Mouse (Mus musculus) olfactory bulb, adult 2 months (tissue): ENCODE data around the gene Igf2bp3.

Source experiments
- CTCF ChIP-seq: fragments of 200-500 bp; IDR thresholded peaks from 2 replicates; pipeline ENCODE4 v1.5.1; 2012; ENCODE audit warnings: low read depth, mild to moderate bottlenecking, low read length, moderate library complexity; ENCODE audit not compliant: insufficient read depth
- POLR2A ChIP-seq: fragments of 200-500 bp; IDR thresholded peaks from 2 replicates; pipeline ENCODE4 v1.6.1; 2012; ENCODE audit warnings: mild to moderate bottlenecking, low read depth, low read length, moderate library complexity; ENCODE audit not compliant: insufficient read depth

DNA sequence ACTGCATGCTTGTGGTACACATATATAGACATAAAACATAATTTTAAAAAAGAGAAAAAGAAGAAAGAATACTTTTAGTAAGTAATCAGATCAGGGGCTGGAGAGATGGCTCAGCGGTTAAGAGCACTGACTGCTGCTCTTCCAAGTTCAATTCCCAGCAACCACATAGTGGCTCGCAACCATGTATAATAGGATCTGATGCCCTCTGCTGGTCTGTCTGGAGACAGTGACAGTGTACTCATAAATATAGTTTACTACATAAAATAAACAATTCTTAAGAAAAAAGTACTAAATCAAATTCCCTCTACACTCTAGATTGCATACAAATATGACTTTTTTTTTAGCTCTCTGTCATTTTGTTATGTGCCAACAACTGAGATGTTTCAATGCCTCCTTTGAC is 36.4 kb upstream of the Igf2bp3 start:
- TF ChIP-seq CTCF (no peak), POLR2A (no peak)
